Mouse (Mus musculus) urinary bladder, postnatal 14 days (tissue): ENCODE data around the gene Dnaaf2.
"Not testable (repeated sequence)": the region's sequence is repeated elsewhere in the genome, so short reads cannot be mapped to it uniquely, and the experiment has no call there.

Experiments used
- DNase-seq: peaks from one replicate; pipeline ENCODE4 v3.0.0; 2021; ENCODE audit warnings: low spot score

Gene Dnaaf2

DNA sequence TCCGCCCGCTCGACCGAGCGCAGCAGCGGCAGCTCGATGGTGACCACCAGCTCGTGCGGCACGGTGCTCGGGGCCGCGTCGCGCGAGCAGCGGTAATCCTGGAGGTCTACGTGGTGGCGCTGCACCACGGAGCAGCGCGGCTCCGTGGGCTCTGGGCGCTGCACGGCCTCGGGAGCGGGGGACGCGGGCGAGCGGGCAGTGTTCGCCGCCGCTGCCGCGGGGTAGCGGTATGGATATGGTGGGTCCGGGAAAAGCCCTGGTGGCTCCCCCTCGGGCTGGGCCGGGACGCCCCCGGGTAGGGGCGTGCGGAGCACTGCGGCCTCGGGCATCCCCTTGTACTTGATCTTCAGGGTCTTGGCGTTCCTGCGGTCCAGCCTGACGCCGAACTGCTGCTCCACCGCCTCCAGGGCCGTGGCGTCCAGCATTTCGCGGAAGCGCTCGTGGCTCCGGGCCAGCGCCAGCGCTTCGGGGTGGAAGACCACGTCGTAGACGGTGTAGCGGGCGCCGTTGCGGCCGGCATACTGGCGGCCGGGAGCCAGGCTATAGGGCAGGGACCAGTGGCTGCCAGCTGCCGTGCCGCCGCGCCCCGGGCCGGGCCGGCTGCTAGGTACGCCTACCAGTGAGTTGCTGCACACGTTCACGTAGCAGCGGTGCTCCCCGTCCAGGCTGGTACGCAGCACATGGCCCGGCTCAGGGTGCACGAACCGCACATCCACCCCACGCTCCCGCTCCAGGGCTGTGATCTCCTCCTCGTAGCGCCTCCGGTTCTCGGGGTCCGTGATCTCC, 658 bp downstream of the Dnaaf2 start:
- DNase-seq = peak; percentile 63

DNA sequence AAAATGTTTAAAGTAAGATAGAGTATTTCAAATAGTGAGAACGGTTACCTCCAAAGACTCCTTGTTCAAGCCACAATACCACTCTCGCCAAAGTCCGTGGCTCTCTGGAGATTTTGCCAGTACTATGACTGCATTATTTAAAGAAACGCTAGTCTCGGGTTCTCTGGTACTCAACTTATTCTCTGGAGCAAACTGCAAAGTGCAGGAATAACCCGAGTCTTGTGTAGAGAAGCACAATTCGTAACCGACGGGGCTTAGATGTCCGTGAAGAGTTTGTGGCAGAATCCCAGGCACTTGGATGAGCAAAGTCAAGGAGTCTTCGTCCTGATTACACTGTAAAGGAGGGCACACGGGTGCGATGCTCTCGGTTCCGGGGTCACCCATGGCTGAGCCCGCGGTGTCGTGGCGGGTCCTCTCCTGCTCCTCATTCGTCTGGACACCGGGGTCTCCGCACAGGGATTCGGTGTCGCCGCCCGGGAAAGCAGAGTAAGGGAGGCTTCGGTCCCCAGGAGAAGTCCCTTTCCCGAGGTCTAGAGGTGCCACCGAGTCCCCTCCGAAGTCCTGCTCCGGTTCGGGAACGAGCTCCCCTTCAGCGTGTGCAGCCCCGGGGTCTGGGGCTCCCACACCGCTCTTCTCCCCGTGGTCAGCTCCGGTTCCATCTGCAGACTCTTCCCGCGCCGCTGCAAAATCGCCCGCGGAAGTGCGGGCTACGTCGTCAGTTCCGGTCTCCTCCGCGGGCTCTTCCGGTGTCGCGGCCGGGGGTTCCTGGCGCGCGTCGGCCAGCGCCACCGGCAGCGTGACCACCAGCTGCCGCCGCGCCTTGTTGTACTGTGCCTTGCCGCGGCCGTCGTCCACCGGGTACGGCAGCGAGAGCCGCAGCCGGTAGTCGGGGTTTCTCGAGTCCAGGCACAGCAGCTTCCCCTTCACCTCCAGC, 1.5 kb downstream of the Dnaaf2 start, which contains the start of gene Gm49383:
TSS of gene Gm49383 (minus strand) at position 661 of the 934 bp plus-strand sequence.
- DNase-seq = peak; percentile 67

DNA sequence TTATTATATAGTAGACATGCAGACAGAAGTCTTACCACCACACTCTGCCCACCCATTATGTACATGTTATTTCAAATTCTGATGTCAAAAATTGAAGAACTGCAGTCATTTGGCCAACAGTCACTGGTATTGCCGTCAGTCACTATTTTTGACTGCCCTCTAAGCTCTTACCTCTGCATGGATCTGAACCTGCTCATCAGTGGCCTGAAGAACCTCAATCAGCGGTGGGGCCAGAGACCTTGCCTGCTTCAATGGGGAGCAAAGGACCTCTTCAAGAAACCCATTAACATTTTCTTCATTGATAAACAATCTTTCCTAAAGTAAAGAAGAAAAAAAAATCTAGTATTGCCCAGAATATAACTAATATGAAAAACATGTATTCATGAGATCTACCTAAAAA, 5.6 kb downstream of the Dnaaf2 start:
- no peak for DNase-seq

DNA sequence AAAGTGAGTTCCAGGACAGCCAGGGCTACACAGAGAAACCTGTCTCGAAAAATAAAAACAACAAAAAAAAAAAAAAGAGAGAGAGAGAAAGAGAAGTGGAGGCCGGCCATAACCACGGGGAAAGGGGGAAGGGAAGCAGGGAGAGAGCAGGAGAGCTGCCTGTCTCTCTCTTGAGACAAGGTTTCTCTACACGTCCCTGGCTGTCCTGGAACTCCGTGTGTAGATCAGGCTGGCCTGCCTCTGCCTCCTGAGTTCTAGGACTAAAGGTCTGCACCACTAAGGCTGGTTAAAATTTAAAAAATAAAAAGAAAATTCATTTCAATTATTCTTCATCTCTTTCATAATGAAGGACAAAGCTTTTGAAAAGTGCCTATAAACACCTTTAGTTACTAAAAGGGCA, 6.8 kb downstream of the Dnaaf2 start:
- no peak for DNase-seq

DNA sequence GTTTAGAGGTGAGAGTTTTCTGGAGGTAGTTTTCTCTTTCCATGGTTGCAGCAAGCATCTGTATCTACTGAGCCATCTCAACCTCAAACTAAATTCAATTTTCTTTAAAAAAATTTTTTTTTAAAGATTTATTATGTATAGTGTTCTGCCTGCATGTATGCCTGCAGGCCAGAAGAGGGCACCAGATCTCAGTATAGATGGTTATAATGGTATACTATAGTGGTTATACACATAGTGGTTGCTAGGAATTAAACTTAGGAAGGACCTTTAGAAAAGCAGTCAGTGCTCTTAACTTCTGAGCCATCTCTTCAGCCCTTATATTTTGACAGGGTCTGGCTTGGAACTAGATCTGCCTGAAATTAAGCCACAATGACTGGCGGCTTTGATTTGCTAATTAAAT, 7.7 kb downstream of the Dnaaf2 start:
- DNase-seq = no peak

DNA sequence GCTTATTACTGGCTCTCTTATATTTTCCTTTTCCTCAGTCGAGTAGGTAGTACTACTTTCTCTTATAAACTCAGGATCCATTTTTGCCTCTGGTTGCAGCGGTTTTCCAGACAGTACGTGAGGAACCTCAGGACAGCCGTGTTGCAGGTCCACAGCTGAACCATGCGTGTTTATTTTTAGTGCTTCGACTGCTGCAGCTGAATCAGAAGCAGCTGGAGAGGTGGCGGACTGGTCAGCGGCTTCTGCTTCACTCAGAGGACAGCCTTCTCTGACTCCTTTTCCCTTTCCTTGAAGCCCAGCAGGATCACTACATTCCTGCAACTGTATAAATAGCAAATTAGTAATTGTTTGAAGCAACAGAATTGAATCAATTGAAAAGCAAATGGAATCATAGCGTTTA, 8.2 kb downstream of the Dnaaf2 start:
- DNase-seq = no peak

DNA sequence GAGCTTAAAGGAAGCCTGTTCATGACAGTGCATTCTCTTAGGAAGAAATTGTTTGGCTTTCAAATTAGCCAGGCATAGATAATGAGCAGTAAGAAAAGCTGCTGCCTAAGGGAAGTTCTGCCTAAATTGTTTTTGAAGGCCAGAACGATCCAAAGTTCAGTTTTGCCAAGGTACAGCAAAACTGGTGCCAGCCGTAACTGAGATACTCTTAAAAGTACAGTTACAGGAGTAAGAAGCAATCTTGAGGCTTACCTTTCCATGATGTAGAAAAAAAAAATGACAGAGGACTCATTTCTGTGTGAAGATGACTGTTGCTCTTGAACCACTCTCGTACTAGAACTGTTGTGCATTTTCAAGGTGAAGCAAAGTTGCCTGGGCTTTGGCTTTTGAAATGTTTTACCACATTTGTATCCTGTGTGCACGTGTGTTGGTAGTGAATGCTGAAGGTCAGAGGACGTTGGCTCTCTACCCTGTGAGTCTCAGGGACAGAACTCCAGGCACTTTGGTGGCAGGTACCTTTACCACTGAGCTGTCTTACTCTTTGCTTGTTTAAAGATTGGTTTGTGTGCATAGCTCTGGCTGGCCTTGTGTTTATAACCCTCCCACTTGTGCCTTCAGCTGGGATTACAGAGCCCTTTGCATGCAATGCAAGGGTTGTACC, 11.3 kb downstream of the Dnaaf2 start:
- no peak for DNase-seq

DNA sequence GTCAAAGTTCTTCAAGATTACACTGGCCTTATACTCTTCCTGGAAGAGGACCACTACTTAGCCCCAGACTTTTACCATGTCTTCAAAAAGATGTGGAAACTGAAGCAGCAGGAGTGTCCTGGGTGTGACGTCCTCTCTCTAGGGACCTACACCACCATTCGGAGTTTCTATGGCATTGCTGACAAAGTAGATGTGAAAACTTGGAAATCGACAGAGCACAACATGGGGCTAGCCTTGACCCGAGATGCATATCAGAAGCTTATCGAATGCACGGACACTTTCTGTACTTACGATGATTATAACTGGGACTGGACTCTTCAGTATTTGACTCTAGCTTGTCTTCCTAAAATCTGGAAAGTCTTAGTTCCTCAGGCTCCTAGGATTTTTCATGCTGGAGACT, 12.9 kb downstream of the Dnaaf2 start:
- no peak for DNase-seq

DNA sequence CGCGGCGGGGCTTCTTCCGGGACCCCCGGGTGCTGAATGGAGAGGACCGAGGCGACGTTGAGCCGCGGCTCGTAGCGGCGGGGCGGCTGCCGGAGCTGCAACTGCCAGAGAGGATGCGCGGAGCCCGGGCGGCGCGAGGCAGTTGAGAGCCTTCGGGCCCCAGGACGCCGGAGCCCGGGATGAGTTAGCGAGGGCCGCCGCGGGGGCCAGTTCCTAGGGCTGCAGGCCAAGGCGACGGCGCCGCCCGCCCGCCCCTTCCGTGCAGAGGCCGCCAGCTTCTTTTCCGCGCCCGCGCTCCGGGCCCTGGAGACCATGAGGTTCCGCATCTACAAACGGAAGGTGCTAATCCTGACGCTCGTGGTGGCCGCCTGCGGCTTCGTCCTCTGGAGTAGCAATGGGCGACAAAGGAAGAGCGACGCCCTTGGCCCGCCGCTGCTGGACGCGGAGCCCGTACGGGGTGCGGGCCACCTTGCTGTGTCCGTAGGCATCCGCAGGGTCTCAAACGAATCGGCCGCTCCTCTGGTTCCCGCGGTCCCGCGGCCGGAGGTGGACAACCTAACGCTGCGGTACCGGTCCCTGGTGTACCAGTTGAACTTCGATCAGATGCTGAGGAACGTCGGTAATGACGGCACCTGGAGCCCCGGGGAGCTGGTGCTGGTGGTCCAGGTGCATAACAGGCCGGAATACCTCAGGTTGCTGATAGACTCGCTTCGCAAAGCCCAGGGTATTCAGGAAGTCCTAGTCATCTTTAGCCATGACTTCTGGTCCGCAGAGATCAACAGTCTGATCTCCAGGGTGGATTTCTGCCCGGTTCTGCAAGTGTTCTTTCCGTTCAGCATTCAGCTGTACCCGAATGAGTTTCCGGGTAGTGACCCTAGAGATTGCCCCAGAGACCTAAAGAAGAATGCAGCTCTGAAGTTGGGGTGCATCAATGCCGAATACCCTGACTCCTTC, 13.6 kb downstream of the Dnaaf2 start:
- peak; percentile 56 for DNase-seq

DNA sequence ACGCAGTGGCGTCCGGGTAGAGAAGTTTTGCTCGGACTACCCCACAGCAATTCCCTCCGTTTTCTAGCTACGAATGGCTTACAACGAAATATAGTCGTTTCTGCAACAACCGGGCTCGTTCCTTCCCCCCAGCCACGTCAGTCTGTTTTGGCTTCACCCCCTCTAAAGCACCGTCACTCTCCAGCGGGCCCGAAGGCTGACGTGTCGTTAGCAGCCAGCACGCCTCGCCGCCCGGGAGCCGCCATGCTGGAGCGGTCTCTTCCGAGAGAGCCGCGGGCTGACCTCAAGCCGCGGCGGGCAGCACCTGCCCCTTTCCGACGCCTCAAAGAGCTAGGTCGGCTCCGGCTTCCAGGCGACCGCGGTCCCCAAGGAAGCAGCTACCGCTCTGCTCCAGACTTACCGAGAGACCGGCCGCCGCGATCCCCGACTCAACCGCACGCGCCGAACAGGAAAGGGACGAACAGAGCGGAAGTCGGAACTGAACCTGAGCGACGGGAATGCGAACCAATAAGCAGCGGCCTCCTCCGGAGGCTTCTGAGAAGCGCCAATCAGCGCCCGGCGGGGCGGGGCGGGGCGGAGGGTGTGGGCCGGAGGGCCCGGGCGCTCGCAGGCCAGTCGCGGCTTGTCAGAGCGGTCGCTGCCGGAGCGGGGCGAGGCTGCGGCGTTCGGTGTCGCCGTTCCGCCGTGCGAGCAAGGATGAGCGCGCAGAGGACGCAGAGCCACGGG, 14.5 kb downstream of the Dnaaf2 start, which contains the start of the genes Rpl36al and Mgat2:
TSS of gene Rpl36al (minus strand) at position 501 of the 726 bp plus-strand sequence.
TSS of gene Mgat2 (plus strand) at position 575 of the 726 bp plus-strand sequence.
- DNase-seq = peak; percentile 100

DNA sequence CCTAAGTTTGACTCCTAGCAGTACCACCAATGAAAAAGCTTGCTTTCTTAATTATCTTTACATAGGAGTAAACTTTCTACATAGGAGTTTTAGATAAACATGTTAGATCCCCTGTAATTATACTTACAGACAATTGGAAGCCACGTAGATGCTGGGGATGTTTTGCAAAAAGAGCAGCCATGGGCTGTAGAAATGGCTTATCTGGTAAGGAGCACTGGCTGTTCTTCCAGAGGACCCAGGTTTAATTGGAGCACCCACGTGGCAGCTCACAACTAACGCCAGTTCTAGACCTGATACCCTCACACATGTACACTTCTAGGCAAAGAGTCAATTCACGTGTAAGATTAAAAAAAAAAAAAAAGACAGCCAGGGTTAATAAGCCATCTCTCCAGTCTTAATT, 16.4 kb downstream of the Dnaaf2 start:
- DNase-seq = no peak

DNA sequence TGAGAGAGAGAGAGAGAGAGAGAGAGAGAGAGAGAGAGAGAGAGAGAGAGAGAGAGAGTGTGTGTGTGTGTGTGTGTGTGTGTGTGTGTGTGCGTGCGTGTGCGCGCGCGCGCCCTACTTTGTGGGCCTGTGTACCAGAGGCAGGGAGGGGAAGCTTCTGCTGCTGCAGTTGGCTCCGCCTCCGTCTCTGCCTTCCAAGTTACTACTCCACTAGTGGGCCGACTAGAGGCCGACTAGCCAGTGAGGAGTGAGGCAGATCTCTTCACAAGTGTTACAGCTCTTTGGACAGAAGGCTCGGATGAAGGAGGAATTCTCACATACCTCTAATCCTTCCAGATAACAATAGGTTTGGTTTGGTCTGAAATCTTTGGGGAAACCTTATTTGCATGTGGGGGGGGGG, 18.9 kb downstream of the Dnaaf2 start:
- DNase-seq = no peak

DNA sequence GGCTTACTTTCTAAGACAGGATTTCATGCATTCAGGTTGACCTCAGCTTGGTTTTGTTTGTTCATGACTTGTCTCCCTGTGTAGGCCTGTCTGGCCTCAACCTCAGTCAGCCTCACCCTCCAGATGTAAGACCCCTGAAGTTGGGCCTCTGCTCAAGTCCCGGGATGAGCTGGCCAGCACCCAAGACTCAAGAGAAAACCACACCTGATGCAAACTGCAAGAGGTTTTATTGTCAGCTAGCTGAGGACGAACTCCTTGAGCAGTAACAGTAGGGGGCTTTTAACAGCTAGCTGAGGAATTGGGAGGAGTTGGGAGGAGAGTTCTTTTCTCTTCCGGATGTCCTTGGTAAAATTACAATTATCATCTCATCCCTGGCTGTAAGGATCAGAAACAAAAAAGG, 20.7 kb downstream of the Dnaaf2 start:
- DNase-seq = no peak

DNA sequence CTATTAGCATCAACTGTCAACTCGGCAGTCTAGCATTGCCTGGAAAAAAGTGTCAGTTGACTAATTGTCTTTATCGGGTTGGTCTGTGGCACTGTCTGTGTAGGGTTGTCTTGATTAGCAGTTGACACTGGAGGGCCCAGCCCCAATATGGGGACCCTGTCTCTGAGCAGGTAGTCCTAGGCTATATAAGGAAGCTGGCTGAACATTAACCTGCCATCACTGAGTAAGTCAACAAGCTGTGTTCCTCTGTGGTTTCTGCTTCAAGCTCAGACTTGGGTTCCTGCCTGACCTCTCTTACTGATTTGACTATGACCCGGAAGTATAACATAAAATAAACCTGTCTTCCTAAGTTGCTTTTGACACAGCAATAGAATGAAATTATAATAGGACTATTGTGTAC, 22.3 kb downstream of the Dnaaf2 start:
- DNase-seq = no peak

DNA sequence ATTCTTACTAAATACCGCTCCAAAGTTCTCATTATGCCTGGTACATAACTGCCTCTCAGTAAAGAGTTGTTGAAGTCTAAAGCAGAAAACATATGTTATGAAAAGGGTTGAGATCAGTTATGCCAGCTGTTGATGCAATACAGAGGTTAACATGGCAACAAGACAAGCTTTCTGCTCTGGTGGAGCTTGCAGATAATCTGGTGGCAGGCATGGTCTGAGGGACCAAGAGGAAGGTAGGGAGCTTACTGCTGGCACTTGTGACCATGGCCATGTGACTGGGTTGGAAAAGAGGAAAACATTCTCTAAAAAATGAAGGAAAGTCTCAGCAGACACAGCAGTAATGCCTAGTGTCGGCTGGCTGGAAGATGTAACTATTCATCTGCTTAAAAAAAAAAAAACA, 26.9 kb downstream of the Dnaaf2 start:
- DNase-seq = no peak

DNA sequence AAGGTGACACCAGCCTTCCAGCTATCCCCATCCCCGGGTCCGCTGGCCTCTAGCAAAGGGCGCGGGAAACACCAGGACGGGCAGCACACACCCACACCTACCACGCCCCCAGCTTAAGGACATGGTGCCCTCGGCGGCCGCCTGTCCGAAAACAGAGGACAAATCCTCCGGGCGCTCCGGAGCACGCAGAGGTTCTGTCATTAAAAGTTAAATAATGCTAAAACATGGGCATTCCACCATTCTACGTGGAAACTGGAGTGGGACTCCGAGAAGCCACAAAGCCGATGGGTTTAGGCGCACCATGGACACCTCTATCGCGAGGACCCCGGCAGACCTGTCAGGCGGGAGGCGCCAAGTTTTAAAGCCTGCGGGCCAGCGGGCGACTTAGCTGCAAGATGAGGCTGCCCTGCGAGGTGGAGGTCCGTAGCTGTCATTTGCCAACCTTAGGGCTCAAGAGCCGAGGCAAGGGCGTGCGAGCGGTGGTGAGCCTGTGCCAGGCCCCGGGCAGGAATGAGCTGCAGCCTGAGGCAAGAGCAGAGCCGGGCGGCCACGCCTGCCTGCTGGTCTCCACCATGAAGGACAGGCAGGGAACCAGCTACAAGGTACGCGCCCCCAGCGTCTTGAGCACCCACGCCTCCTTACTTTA, 29.6 kb downstream of the Dnaaf2 start, which contains the start of gene Lrr1:
TSS of gene Lrr1 (plus strand) at position 354 of the 646 bp plus-strand sequence.
- DNase-seq = peak; percentile 84

DNA sequence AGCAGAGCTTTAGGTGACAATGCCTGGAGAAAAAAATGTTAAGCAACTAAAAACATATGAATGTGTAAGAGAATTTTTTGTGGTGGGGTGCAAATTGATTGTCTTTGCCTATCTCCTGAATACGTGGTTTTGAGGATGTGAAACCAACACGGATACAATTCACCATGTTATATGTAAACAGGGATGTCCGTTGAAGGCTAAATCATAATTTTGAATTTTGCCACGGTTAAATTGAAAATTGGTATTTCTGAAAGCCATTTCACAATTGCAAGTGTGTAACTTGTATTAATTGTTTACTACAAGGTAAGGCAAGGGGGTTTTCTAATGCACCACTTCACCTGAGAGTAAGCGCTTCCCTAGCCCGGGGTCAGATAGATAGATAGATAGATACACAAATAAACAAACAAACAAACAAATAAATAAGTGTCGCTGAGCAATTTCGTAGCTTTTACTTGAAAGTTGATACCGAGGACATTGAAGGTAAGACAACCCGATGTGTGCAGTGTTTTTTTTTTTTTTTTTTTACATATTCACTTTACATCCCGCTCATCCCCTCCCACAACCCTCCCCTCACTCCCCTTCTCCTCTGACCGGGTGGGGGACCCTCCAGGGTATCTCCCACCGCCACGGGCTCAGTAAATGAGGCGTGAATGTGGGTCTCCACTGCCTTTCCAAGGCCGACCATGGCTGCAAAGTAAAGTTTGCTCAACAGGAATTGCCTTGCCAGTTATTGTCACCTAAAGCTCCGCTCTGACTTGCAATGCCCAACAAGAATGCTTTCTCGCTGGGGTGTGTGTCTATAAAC, 30.4 kb downstream of the Dnaaf2 start:
- DNase-seq = no peak

DNA sequence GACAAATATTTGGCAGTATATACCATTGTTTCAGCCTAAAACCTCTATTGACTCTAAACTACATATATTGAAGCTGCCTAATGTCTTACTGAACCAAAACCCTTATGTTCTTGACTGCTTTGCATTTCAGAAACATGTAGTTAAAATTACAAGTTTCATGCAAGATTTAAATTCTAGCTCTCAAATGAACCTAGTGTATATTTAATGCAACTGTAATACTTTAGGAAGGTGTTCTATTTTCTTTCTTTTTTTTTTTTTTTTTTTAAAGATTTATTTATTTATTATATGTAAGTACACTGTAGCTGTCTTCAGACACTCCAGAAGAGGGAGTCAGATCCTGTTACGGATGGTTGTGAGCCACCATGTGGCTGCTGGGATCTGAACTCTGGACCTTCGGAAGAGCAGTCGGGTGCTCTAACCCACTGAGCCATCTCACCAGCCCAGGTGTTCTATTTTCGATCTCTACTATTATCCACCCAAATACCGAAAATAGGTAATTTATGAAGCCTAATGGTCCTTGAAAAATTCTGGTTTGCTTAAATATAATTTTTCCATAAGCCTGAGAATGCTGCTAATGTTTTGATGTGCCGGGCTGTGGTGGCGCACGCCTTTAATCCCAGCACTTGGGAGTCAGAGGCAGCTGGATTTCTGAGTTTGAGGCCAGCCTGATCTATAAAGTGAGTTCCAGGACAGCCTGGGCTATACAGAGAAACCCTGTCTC, 31.2 kb downstream of the Dnaaf2 start:
- not testable (repeated sequence) for DNase-seq
